Comparison of ENCODE assay signal across 8 mouse cellular contexts in the genomic region with DNA sequence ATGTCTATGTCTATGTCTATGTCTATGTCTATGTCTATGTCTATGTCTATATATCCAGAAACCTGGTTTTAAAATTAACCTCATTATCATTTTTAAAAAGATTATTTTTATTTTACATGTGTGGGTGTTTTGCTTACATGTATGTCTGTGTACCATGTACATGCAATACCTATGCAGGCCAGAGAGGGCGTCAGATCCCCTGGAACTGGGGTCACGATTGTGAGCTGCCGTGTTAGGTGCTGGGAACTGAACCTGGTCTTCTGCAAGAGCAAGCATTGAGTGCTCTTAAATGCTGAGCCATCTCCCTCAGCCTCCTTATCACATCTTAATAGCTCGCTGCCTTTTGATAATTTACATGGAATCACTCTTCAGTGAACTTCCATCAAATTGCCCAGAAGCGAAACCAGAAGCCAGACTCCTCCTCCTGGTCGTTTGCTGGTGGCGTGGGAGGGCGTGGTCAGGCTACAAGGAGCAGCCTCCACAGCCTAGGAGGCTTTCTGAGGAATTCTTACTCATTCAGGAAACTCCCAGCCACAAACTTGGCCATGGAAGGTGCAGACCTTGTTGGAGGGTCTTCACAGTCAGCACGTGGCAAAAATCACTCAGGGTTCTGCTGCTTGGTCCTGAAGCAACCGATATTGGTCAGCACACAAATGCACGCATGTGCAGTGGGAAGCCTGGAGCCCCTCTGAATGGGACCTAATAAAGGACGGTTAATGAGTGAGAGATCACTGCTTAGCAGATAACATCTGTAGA. TPM values are rescaled to one million over a fixed set of nuclear protein-coding genes. Genes with fewer than 3 reads are reported as not detected.
DNase-seq lines count a peak whose midpoint lies in the region; ATAC-seq and TF ChIP-seq lines count a peak whose summit lies in the region.

No protein-coding gene starts in this region.

- TF ChIP-seq RAD21 in CH12.LX (IDR thresholded peaks at IDR 0.05; ENCODE audit: low read depth, low read length), result no peak

- TF ChIP-seq CTCF in CH12.LX (conservative IDR thresholded peaks at IDR 0.05 in 1 of 2, IDR thresholded peaks at IDR 0.05 in 1 of 2; ENCODE audit: low read depth in 2 of 2, low read length in 2 of 2), result peak in 1 of 2 experiments; percentile 19; a peak in 2 of 4 replicates
- TF ChIP-seq CTCF in kidney, adult 2 months (conservative IDR thresholded peaks at IDR 0.05; ENCODE audit: insufficient read depth, insufficient read length, low read depth, low read length), result 0 out of 2 replicates have a peak, but pooled peaks have one; percentile 11
- peak; percentile 37 for TF ChIP-seq CTCF in lung, postnatal 0 days (IDR thresholded peaks at IDR 0.05)

- H3K4me3 ChIP-seq in CH12.LX (replicated peaks in 1 of 3; ENCODE audit: low read depth in 2 of 3, low read length in 2 of 3, poor library complexity in 1 of 3), result no peak overlapping the region
- H3K4me3 ChIP-seq in kidney, adult 2 months (ENCODE audit: insufficient read depth, low read depth, low read length), result peak overlapping the region; percentile 34
- H3K4me3 ChIP-seq in lung, postnatal 0 days (ENCODE audit: low read depth, low read length), result peak overlapping the region; percentile 24

- in situ Hi-C loops in CH12.LX (cut with MboI; ENCODE audit: low pct_ligation_motif_present, low pct_unique_long_range_greater_than_20kb, low sequenced_read_pairs), result no loop called here

- H3K36me3 ChIP-seq in CH12.LX (replicated peaks in 1 of 2; ENCODE audit: control insufficient read depth in 1 of 2, insufficient read depth in 1 of 2, low read length in 1 of 2), result no peaks in the 10 kb centered on the region
- H3K36me3 ChIP-seq in kidney, adult 2 months (ENCODE audit: control insufficient read depth, insufficient read depth, low read length), result no peaks in the 10 kb centered on the region
- no peaks in the 10 kb centered on the region for H3K36me3 ChIP-seq in lung, postnatal 0 days (ENCODE audit: insufficient read depth, low read length)

- no peak for TF ChIP-seq POLR2A in CH12.LX (IDR thresholded peaks at IDR 0.05; ENCODE audit: low read depth, low read length)
- no peak for TF ChIP-seq POLR2A in kidney, adult 2 months (IDR thresholded peaks at IDR 0.05; ENCODE audit: low read depth, low read length)

- peaks cover 5% of the 10 kb centered on the region for H3K9me3 ChIP-seq in CH12.LX (replicated peaks; ENCODE audit: low read length)
- no peaks in the 10 kb centered on the region for H3K9me3 ChIP-seq in lung, postnatal 0 days (ENCODE audit: low read length)

- H3K79me2 ChIP-seq in CH12.LX (replicated peaks; ENCODE audit: control insufficient read depth, extremely low read depth, insufficient read depth, poor library complexity, severe bottlenecking), result no peaks in the 10 kb centered on the region

- 28% methylated on average over 12 of the region's 12 CpGs for WGBS in kidney, adult 2 months
- WGBS in lung, postnatal 0 days, result 49% methylated on average over 12 of the region's 12 CpGs

- peak overlapping the region; percentile 40; the same call in 1 of the 2 replicates for H3K4me2 ChIP-seq in CH12.LX (ENCODE audit: insufficient read depth, low read depth, poor library complexity, severe bottlenecking)
- peak overlapping the region; percentile 45 for H3K4me2 ChIP-seq in lung, postnatal 0 days (replicated peaks; ENCODE audit: low read depth, low read length)

- no peak overlapping the region for H3K9ac ChIP-seq in CH12.LX (ENCODE audit: insufficient read depth, low read depth)
- no peak overlapping the region for H3K9ac ChIP-seq in lung, postnatal 0 days (replicated peaks; ENCODE audit: low read depth)

- H3K27ac ChIP-seq in CH12.LX (ENCODE audit: insufficient read depth, low read depth), result no peak overlapping the region
- H3K27ac ChIP-seq in kidney, adult 2 months (ENCODE audit: insufficient read depth, low read depth, low read length), result peak overlapping the region; percentile 49
- H3K27ac ChIP-seq in lung, postnatal 0 days (ENCODE audit: low read length), result no peak overlapping the region

- no peak for TF ChIP-seq EP300 in CH12.LX (IDR thresholded peaks at IDR 0.05; ENCODE audit: low read length)
- no peak for TF ChIP-seq EP300 in lung, postnatal 0 days (IDR thresholded peaks at IDR 0.05)

- DNase-seq in 3T3-L1 (ENCODE audit: low read depth, low spot score) (peak; percentile 96), CH12.LX (ENCODE audit: extremely low read depth) (no peak)
- peak; percentile 31 for DNase-seq in gastrocnemius, postnatal 25 days
- DNase-seq in kidney, adult 2 months, result peak; percentile 76
- DNase-seq in lung, postnatal 0 days (ENCODE audit: low spot score), result peak; percentile 62
- DNase-seq in right cerebral cortex, postnatal 36 days (ENCODE audit: low spot score in 2 of 2), result no peak
- no peak for DNase-seq in left cerebral cortex, adult 8-10 months (ENCODE audit: low spot score in 2 of 2)
- DNase-seq in layer of hippocampus, adult 18-20 months (ENCODE audit: low spot score in 2 of 2), result no peak

- peaks cover 3 to 8% of the 10 kb centered on the region in 2 experiments; a peak in 1 of 4 replicates for H3K4me1 ChIP-seq in CH12.LX (ENCODE audit: control insufficient read depth in 1 of 2, insufficient read depth in 2 of 2)
- no peaks in the 10 kb centered on the region for H3K4me1 ChIP-seq in kidney, adult 2 months (ENCODE audit: control insufficient read depth, insufficient read depth, low read length)
- H3K4me1 ChIP-seq in lung, postnatal 0 days (ENCODE audit: insufficient read depth, low read depth, low read length), result peaks cover 4% of the 10 kb centered on the region; the same call in 1 of the 2 replicates

- H3K27me3 ChIP-seq in CH12.LX (replicated peaks), result no peaks in the 10 kb centered on the region
- H3K27me3 ChIP-seq in kidney, adult 2 months (replicated peaks; ENCODE audit: control insufficient read depth, insufficient read depth, low read length), result no peaks in the 10 kb centered on the region
- peaks cover under 1% of the 10 kb centered on the region; the same call in 1 of the 2 replicates for H3K27me3 ChIP-seq in lung, postnatal 0 days (replicated peaks; ENCODE audit: insufficient read depth, low read length)

- dilution Hi-C loops in CH12.LX (cut with MboI; ENCODE audit: extremely low pct_ligation_motif_present, extremely low pct_unique_long_range_greater_than_20kb, low sequenced_read_pairs), result no loop called here

- ATAC-seq in lung, postnatal 0 days, result 0 out of 2 replicates have a peak, but pooled peaks have one; percentile 46

TF ChIP-seq in CH12.LX, 34 proteins besides CTCF, POLR2A, EP300 and RAD21:
- TF ChIP-seq USF2 (conservative IDR thresholded peaks at IDR 0.05; ENCODE audit: low read depth, low read length), result no peak
- no peak for TF ChIP-seq MAZ (IDR thresholded peaks at IDR 0.05; ENCODE audit: low read depth, low read length)
- no peak for TF ChIP-seq IRF4 (IDR thresholded peaks at IDR 0.05; ENCODE audit: low read depth, low read length)
- TF ChIP-seq SIN3A (IDR thresholded peaks at IDR 0.05; ENCODE audit: low read length), result no peak
- TF ChIP-seq MAX (IDR thresholded peaks at IDR 0.05; ENCODE audit: low read length), result no peak
- no peak for TF ChIP-seq CHD2 (IDR thresholded peaks at IDR 0.05; ENCODE audit: low read length)
- TF ChIP-seq ZC3H11A (IDR thresholded peaks at IDR 0.05; ENCODE audit: low read depth, low read length), result no peak

RNA-seq across cellular contexts. Expression of gene Flt1, which starts 32.2 kb away (rescaled TPM):
- total RNA-seq in CH12.LX (2012; rRNA removed) (0.29 and 0.47 TPM in 2 replicates), CH12.LX (2014; rRNA removed) (0.26 and 0.27 TPM in 2 replicates)
- 0.85 and 0.94 TPM in 2 replicates for polyA plus RNA-seq in CH12.LX (2012; ENCODE audit: insufficient read length, low read depth)
- total RNA-seq in gastrocnemius, postnatal 25 days (2021), result 10 to 100 TPM; 22.8 to 24.1 TPM
- 14.9 and 17.5 TPM in 2 replicates for polyA plus RNA-seq in kidney, adult 2 months (2012; rRNA removed)
- polyA plus RNA-seq in lung, postnatal 0 days (2015; fragmentation: Nextera tagmentation; extraction: Ambion mirVana), result 18.1 and 19.5 TPM in 2 replicates
- 10 to 100 TPM; 32.9 to 40.4 (median 35.7) TPM for total RNA-seq in left cerebral cortex, adult 8-10 months (2022)
- total RNA-seq in layer of hippocampus, adult 18-20 months (2021), result 10 to 100 TPM; 30.4 to 32.0 TPM

Comparison
In these comparisons a context has a peak if more than half of its experiments do, and no peak if none do; other contexts are left out.
1. DNase-seq: peak in 3T3-L1 (single experiment), gastrocnemius, postnatal 25 days (single experiment), kidney, adult 2 months (single experiment) and lung, postnatal 0 days (single experiment); none in CH12.LX (single experiment), right cerebral cortex, postnatal 36 days (0 of 2), left cerebral cortex, adult 8-10 months (0 of 2) and layer of hippocampus, adult 18-20 months (0 of 2).
2. H3K4me3 ChIP-seq: peak in kidney, adult 2 months (single experiment) and lung, postnatal 0 days (single experiment); none in CH12.LX (0 of 3).
3. RNA of gene Flt1, which starts 32.2 kb away (total RNA-seq): 32.9 to 40.4 TPM in left cerebral cortex, adult 8-10 months, 30.4 to 32.0 TPM in layer of hippocampus, adult 18-20 months and 22.8 to 24.1 TPM in gastrocnemius, postnatal 25 days; 0.26 to 0.47 TPM in CH12.LX; every median in the first group is over 10 times any median in the second.